Mouse (Mus musculus) lung, postnatal 0 days (tissue): ENCODE measurements around the gene Csta1. TPM values are rescaled to one million over a fixed set of nuclear protein-coding genes. Genes with fewer than 3 reads are reported as not detected.

Source experiments
- ATAC-seq: fragments of 200-750 bp; cut with Nextera tagmentation; 2 replicates; pipeline ENCODE4 v1.8.0; 2017; ENCODE audit warnings: moderate library complexity
- DNase-seq: peaks from one replicate; pipeline ENCODE4 v3.0.0-alpha.2; 2016; ENCODE audit warnings: low spot score
- H3K27ac ChIP-seq: fragments of 300-500 bp; sonication (generic); 2 replicates; pipeline ENCODE4 v1.5.1; 2014; ENCODE audit warnings: antibody characterized with exemption, mild to moderate bottlenecking, low read length, mixed read lengths
- H3K27me3 ChIP-seq: fragments of 300-500 bp; sonication (generic); replicated peaks from 2 replicates; pipeline ENCODE4 v1.6.1; 2014; ENCODE audit warnings: low read length, mixed read lengths; ENCODE audit not compliant: insufficient read depth
- H3K36me3 ChIP-seq: fragments of 300-500 bp; sonication (generic); 2 replicates; pipeline ENCODE4 v1.6.1; 2014; ENCODE audit warnings: low read length, mixed read lengths; ENCODE audit not compliant: insufficient read depth
- H3K4me1 ChIP-seq: fragments of 300-500 bp; sonication (generic); 2 replicates; pipeline ENCODE4 v1.6.1; 2014; ENCODE audit warnings: antibody characterized with exemption, low read depth, low read length, mixed read lengths; ENCODE audit not compliant: insufficient read depth
- H3K4me2 ChIP-seq: fragments of 300-500 bp; sonication (generic); replicated peaks from 2 replicates; pipeline ENCODE4 v1.6.1; 2014; ENCODE audit warnings: low read depth, mild to moderate bottlenecking, low read length, moderate library complexity, mixed read lengths
- H3K4me3 ChIP-seq: fragments of 300-500 bp; sonication (generic); 2 replicates; pipeline ENCODE4 v1.5.1; 2014; ENCODE audit warnings: low read depth, low read length
- H3K9ac ChIP-seq: fragments of 300-500 bp; sonication (generic); replicated peaks from 2 replicates; pipeline ENCODE4 v1.6.1; 2014; ENCODE audit warnings: low read depth, mild to moderate bottlenecking
- H3K9me3 ChIP-seq: fragments of 300-500 bp; sonication (generic); 2 replicates; pipeline ENCODE4 v1.6.1; 2016; ENCODE audit warnings: low read length, mixed read lengths
- CTCF ChIP-seq: IDR thresholded peaks from 2 replicates; pipeline ENCODE4 v1.5.1; 2016; ENCODE audit warnings: antibody characterized with exemption, mild to moderate bottlenecking
- EP300 ChIP-seq: IDR thresholded peaks from 2 replicates; pipeline ENCODE4 v1.6.1; 2016; ENCODE audit warnings: antibody characterized with exemption, mild to moderate bottlenecking, control low read depth
- WGBS: fragments of 180-500 bp; shearing (Covaris S2); extraction: QIAGEN DNeasy Blood & Tissue Kit; methylation state at CpG from one replicate; pipeline ENCODE4 v1.1.7; 2014; 5-methylcytosine and 5-hydroxymethylcytosine counted together
- polyA plus RNA-seq: library from polyadenylated mRNA; unstranded; fragments of >200 nt; fragmentation: Nextera tagmentation; extraction: Ambion mirVana; gene quantifications from 2 replicates; pipeline ENCODE4 v1.2.1, GENCODE M21; 2015

Csta1 gene
- polyA plus RNA-seq, 1 experiment from 2014 or later: 0.04 TPM

GRCm38 (mm10) chr16:36071071-36071449 is 60.0 kb downstream of the Csta1 start:
- H3K36me3 ChIP-seq: no peaks in the 10 kb centered on the region
- H3K4me2 ChIP-seq: peak overlapping the region; percentile 87
- no peaks in the 10 kb centered on the region for H3K27me3 ChIP-seq
- H3K9me3 ChIP-seq: no peaks in the 10 kb centered on the region
- H3K27ac ChIP-seq: peak overlapping the region; percentile 97
- TF ChIP-seq CTCF: no peak
- no peak for TF ChIP-seq EP300
- H3K4me1 ChIP-seq: peaks cover 3% of the 10 kb centered on the region; the same call in 1 of the 2 replicates
- peak overlapping the region; percentile 76 for H3K9ac ChIP-seq
- H3K4me3 ChIP-seq: peak overlapping the region; percentile 75
- ATAC-seq (peak; percentile 20; the same call in 1 of the 2 replicates), DNase-seq (peak; percentile 56)
- under 1% methylated on average over 16 of the region's 16 CpGs for WGBS

Other genes starting within 250 kb of the Csta1 start
- 14.2 and 14.6 TPM in 2 replicates for gene Parp9, start 192.8 kb downstream of the Csta1 start, polyA plus RNA-seq
- 6.2 and 6.4 TPM in 2 replicates for gene Dtx3l, start 192.1 kb downstream of the Csta1 start, polyA plus RNA-seq
- gene Kpna1, start 152.5 kb downstream of the Csta1 start, polyA plus RNA-seq: 16.7 and 19.0 TPM in 2 replicates
- 5.4 and 5.8 TPM in 2 replicates for gene Wdr5b, start 90.1 kb downstream of the Csta1 start, polyA plus RNA-seq
- 213 and 234 TPM in 2 replicates for gene Fam162a, start 59.6 kb downstream of the Csta1 start, polyA plus RNA-seq
- gene Ccdc58, start 59.6 kb downstream of the Csta1 start, polyA plus RNA-seq: 33.8 and 36.4 TPM in 2 replicates
- 29.2 and 33.1 TPM in 2 replicates for gene Stfa2l1, start 25.6 kb upstream of the Csta1 start, polyA plus RNA-seq
- gene Gm5483, start 53.0 kb upstream of the Csta1 start, polyA plus RNA-seq: 45.8 and 58.3 TPM in 2 replicates
- gene Gm5416, start 79.2 kb upstream of the Csta1 start, polyA plus RNA-seq: 5.7 and 5.8 TPM in 2 replicates
- gene 2010005H15Rik, start 90.2 kb upstream of the Csta1 start, polyA plus RNA-seq: 19.0 and 24.4 TPM in 2 replicates
- gene Stfa1, start 145.7 kb upstream of the Csta1 start, polyA plus RNA-seq: 83.8 and 88.0 TPM in 2 replicates
- gene BC117090, start 203.1 kb upstream of the Csta1 start, polyA plus RNA-seq: 0.67 TPM in 1 of 2 replicates, not detected in the other
- gene BC100530, start 236.5 kb upstream of the Csta1 start, polyA plus RNA-seq: 54.2 and 65.9 TPM in 2 replicates